Mouse (Mus musculus): Measurements from ENCODE around the gene Gtf2h3.
"Not testable (repeated sequence)": the region's sequence is repeated elsewhere in the genome, so short reads cannot be mapped to it uniquely, and the experiment has no call there.

Gtf2h3 gene

GRCm38 (mm10) chr5:124571068-124571467 is 7.9 kb upstream of the Gtf2h3 start:
- no peak for DNase-seq (ENCODE audit: low spot score in 2 of 2)

GRCm38 (mm10) chr5:124575467-124575866 is 3.5 kb upstream of the Gtf2h3 start:
- DNase-seq (ENCODE audit: low spot score in 2 of 2): no peak

GRCm38 (mm10) chr5:124582515-124582914 is 3.6 kb downstream of the Gtf2h3 start:
- peak in 1 of 2 experiments; percentile 22 for DNase-seq (ENCODE audit: low spot score in 2 of 2)

GRCm38 (mm10) chr5:124592768-124593167 is 13.8 kb downstream of the Gtf2h3 start:
- no peak for DNase-seq (ENCODE audit: low spot score in 2 of 2)

- peak; percentile 72 to 80 for DNase-seq (ENCODE audit: low spot score in 2 of 2)
Measured at GRCm38 (mm10) chr5:124598224-124599174, 19.6 kb downstream of the Gtf2h3 start.

GRCm38 (mm10) chr5:124599726-124600125 is 20.8 kb downstream of the Gtf2h3 start:
- not testable (repeated sequence) for DNase-seq (ENCODE audit: low spot score in 2 of 2)

GRCm38 (mm10) chr5:124602349-124602748 is 23.4 kb downstream of the Gtf2h3 start:
- no peak for DNase-seq (ENCODE audit: low spot score in 2 of 2)

GRCm38 (mm10) chr5:124604296-124604695 is 25.4 kb downstream of the Gtf2h3 start:
- DNase-seq (ENCODE audit: low spot score in 2 of 2): no peak

GRCm38 (mm10) chr5:124605041-124605622 is 26.2 kb downstream of the Gtf2h3 start:
- DNase-seq (ENCODE audit: low spot score in 2 of 2): no peak

- DNase-seq (ENCODE audit: low spot score in 2 of 2): no peak
Measured at GRCm38 (mm10) chr5:124610965-124611364, 32.0 kb downstream of the Gtf2h3 start.

GRCm38 (mm10) chr5:124614709-124615108 is 35.8 kb downstream of the Gtf2h3 start:
- peak in 1 of 2 experiments; percentile 19 for DNase-seq (ENCODE audit: low spot score in 2 of 2)

GRCm38 (mm10) chr5:124618711-124619110 is 39.8 kb downstream of the Gtf2h3 start:
- no peak for DNase-seq (ENCODE audit: low spot score in 2 of 2)

- no peak for DNase-seq (ENCODE audit: low spot score in 2 of 2)
Measured at GRCm38 (mm10) chr5:124621362-124621761, 42.4 kb downstream of the Gtf2h3 start.

- DNase-seq (ENCODE audit: low spot score in 2 of 2): no peak
Measured at GRCm38 (mm10) chr5:124622890-124623289, 44.0 kb downstream of the Gtf2h3 start.

GRCm38 (mm10) chr5:124624291-124624690 is 45.4 kb downstream of the Gtf2h3 start:
- DNase-seq (ENCODE audit: low spot score in 2 of 2): no peak

GRCm38 (mm10) chr5:124628448-124629363 is 49.8 kb downstream of the Gtf2h3 start, which contains the start of gene Atp6v0a2:
TSS of gene Atp6v0a2 (plus strand) at chr5:124628576.
- peak; percentile 93 to 94 for DNase-seq (ENCODE audit: low spot score in 2 of 2)

GRCm38 (mm10) chr5:124629641-124630040 is 50.7 kb downstream of the Gtf2h3 start:
- no peak for DNase-seq (ENCODE audit: low spot score in 2 of 2)

GRCm38 (mm10) chr5:124631685-124632084 is 52.7 kb downstream of the Gtf2h3 start:
- DNase-seq (ENCODE audit: low spot score in 2 of 2): no peak

GRCm38 (mm10) chr5:124632461-124632860 is 53.5 kb downstream of the Gtf2h3 start:
- DNase-seq (ENCODE audit: low spot score in 2 of 2): no peak

GRCm38 (mm10) chr5:124633425-124633824 is 54.5 kb downstream of the Gtf2h3 start:
- peak in 1 of 2 experiments; percentile 28 for DNase-seq (ENCODE audit: low spot score in 2 of 2)

GRCm38 (mm10) chr5:124635068-124635467 is 56.1 kb downstream of the Gtf2h3 start:
- not testable (repeated sequence) for DNase-seq (ENCODE audit: low spot score in 2 of 2)

GRCm38 (mm10) chr5:124636139-124636538 is 57.2 kb downstream of the Gtf2h3 start:
- no peak for DNase-seq (ENCODE audit: low spot score in 2 of 2)
